Mouse (Mus musculus) small intestine, adult 2 months (tissue): ENCODE data around the gene Got2.

Experiments
- CTCF ChIP-seq: fragments of 200-500 bp; IDR thresholded peaks from 2 replicates; pipeline ENCODE4 v1.5.1; 2012; ENCODE audit warnings: low read depth, mild to moderate bottlenecking, control low read depth, inconsistent platforms, low read length, moderate library complexity, mixed read lengths; ENCODE audit not compliant: insufficient replicate concordance, insufficient read length; ENCODE audit errors: extremely low read depth
- POLR2A ChIP-seq: fragments of 200-500 bp; IDR thresholded peaks from 2 replicates; pipeline ENCODE4 v1.6.1; 2012; ENCODE audit warnings: low read depth, mild to moderate bottlenecking, control low read depth, inconsistent platforms, low read length, moderate library complexity

GRCm38 (mm10) chr8:95882191-95882590 lies 6.2 kb downstream of the Got2 start:
- no peak for TF ChIP-seq CTCF
- TF ChIP-seq POLR2A, result no peak
